Mouse (Mus musculus) cerebellum, adult 2 months (tissue): ENCODE results near the gene Sdc1.

Experiments used
- CTCF ChIP-seq: fragments of 200-500 bp; IDR thresholded peaks from 2 replicates; pipeline ENCODE4 v1.5.1; 2011; ENCODE audit warnings: low read depth, mild to moderate bottlenecking, control low read depth, low read length, moderate library complexity, borderline replicate concordance; ENCODE audit not compliant: insufficient read depth
- POLR2A ChIP-seq: fragments of 200-500 bp; IDR thresholded peaks from 2 replicates; pipeline ENCODE4 v1.6.1; 2011; ENCODE audit warnings: low read length, control low read depth, borderline replicate concordance; ENCODE audit not compliant: insufficient read depth

DNA sequence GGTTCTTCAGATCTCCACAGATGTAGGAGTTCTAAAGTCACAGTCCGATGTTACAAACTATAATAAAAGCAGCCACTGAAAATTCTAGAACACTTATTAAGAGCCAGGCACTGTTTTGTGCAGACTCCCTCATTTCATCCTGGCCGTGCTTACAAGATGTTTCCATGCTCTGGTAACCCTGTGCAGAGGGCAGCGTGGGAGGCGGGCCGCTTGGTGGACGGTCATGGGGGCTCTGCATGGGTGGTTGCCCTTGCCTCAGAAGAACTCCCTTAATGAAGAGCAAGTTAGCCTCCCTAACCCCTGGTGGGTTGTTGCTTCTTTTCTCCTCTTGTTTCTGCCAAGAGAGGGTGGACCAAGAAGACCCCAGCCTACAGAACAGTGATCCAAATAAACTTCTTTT is 11.3 kb upstream of the Sdc1 start:
- TF ChIP-seq CTCF (no peak), POLR2A (no peak)
